Mouse (Mus musculus): Measurements from ENCODE around the gene Snapc3. TPM values are rescaled to one million over a fixed set of nuclear protein-coding genes. Genes with fewer than 3 reads are reported as not detected.

Snapc3 gene
- polyA plus RNA-seq, 1 experiment from 2014 or later = 14.7 TPM

- Histone ChIP-seq H3K27me3 (ENCODE audit: control insufficient read depth, insufficient read depth, low read length) (no peaks in the 10 kb centered on the region), H3K27ac (replicated peaks) (no peak overlapping the region), H3K9me3 (ENCODE audit: control insufficient read depth, low read length) (no peaks in the 10 kb centered on the region), H3K36me3 (ENCODE audit: control insufficient read depth, insufficient read depth, low read length) (no peaks in the 10 kb centered on the region), H3K4me3 (ENCODE audit: low read depth, low read length) (no peak overlapping the region), H3K9ac (ENCODE audit: low read length) (no peak overlapping the region), H3K4me1 (replicated peaks; ENCODE audit: control insufficient read depth, insufficient read depth) (no peaks in the 10 kb centered on the region), H3K4me2 (replicated peaks; ENCODE audit: low read depth) (no peak overlapping the region)
- no peak for TF ChIP-seq EP300 (optimal IDR thresholded peaks at IDR 0.05)
- TF ChIP-seq CTCF (IDR thresholded peaks at IDR 0.05; ENCODE audit: low read depth) = no peak
- no peak for DNase-seq (ENCODE audit: low spot score)
- no peak for ATAC-seq (ENCODE audit: low FRiP score, low TSS enrichment)
- WGBS = 85% methylated on average over 4 of the region's 4 CpGs
Observed at GRCm38 (mm10) chr4:83396346-83396745, 21.2 kb upstream of the Snapc3 start.

- Histone ChIP-seq H3K9me3 (ENCODE audit: control insufficient read depth, low read length) (no peaks in the 10 kb centered on the region), H3K4me3 (ENCODE audit: low read depth, low read length) (no peak overlapping the region), H3K36me3 (ENCODE audit: control insufficient read depth, insufficient read depth, low read length) (no peaks in the 10 kb centered on the region), H3K27ac (replicated peaks) (no peak overlapping the region), H3K4me1 (replicated peaks; ENCODE audit: control insufficient read depth, insufficient read depth) (no peaks in the 10 kb centered on the region), H3K9ac (ENCODE audit: low read length) (no peak overlapping the region), H3K27me3 (ENCODE audit: control insufficient read depth, insufficient read depth, low read length) (no peaks in the 10 kb centered on the region), H3K4me2 (replicated peaks; ENCODE audit: low read depth) (no peak overlapping the region)
- TF ChIP-seq CTCF (IDR thresholded peaks at IDR 0.05; ENCODE audit: low read depth) (no peak), EP300 (optimal IDR thresholded peaks at IDR 0.05) (no peak)
- no peak for DNase-seq (ENCODE audit: low spot score)
- WGBS = 74% methylated on average over 9 of the region's 9 CpGs
- no peak for ATAC-seq (ENCODE audit: low FRiP score, low TSS enrichment)
Observed at GRCm38 (mm10) chr4:83396996-83397770, 20.3 kb upstream of the Snapc3 start.

- WGBS = 70% methylated on average over 2 of the region's 2 CpGs
- ATAC-seq (ENCODE audit: low FRiP score, low TSS enrichment) (no peak), DNase-seq (ENCODE audit: low spot score) (no peak)
- H3K27ac ChIP-seq (replicated peaks) = no peak overlapping the region
- no peak overlapping the region for H3K4me3 ChIP-seq (ENCODE audit: low read depth, low read length)
- H3K9me3 ChIP-seq (ENCODE audit: control insufficient read depth, low read length) = peaks cover 6% of the 10 kb centered on the region; the same call in 1 of the 2 replicates
- H3K4me2 ChIP-seq (replicated peaks; ENCODE audit: low read depth) = no peak overlapping the region
- H3K27me3 ChIP-seq (ENCODE audit: control insufficient read depth, insufficient read depth, low read length) = no peaks in the 10 kb centered on the region
- TF ChIP-seq CTCF (IDR thresholded peaks at IDR 0.05; ENCODE audit: low read depth) (no peak), EP300 (optimal IDR thresholded peaks at IDR 0.05) (no peak)
- no peaks in the 10 kb centered on the region for H3K4me1 ChIP-seq (replicated peaks; ENCODE audit: control insufficient read depth, insufficient read depth)
- H3K9ac ChIP-seq (ENCODE audit: low read length) = no peak overlapping the region
- no peaks in the 10 kb centered on the region for H3K36me3 ChIP-seq (ENCODE audit: control insufficient read depth, insufficient read depth, low read length)
Observed at GRCm38 (mm10) chr4:83398527-83398926, 19.0 kb upstream of the Snapc3 start.

- H3K36me3 ChIP-seq (ENCODE audit: control insufficient read depth, insufficient read depth, low read length) = no peaks in the 10 kb centered on the region
- no peaks in the 10 kb centered on the region for H3K27me3 ChIP-seq (ENCODE audit: control insufficient read depth, insufficient read depth, low read length)
- no peaks in the 10 kb centered on the region for H3K4me1 ChIP-seq (replicated peaks; ENCODE audit: control insufficient read depth, insufficient read depth)
- H3K27ac ChIP-seq (replicated peaks) = no peak overlapping the region
- no peak for DNase-seq (ENCODE audit: low spot score)
- peaks cover 6% of the 10 kb centered on the region; the same call in 1 of the 2 replicates for H3K9me3 ChIP-seq (ENCODE audit: control insufficient read depth, low read length)
- H3K9ac ChIP-seq (ENCODE audit: low read length) = no peak overlapping the region
- TF ChIP-seq CTCF (IDR thresholded peaks at IDR 0.05; ENCODE audit: low read depth) (no peak), EP300 (optimal IDR thresholded peaks at IDR 0.05) (no peak)
- ATAC-seq (ENCODE audit: low FRiP score, low TSS enrichment) = no peak
- H3K4me3 ChIP-seq (ENCODE audit: low read depth, low read length) = no peak overlapping the region
- 85% methylated on average over 7 of the region's 7 CpGs for WGBS
- H3K4me2 ChIP-seq (replicated peaks; ENCODE audit: low read depth) = no peak overlapping the region
Observed at GRCm38 (mm10) chr4:83400691-83401595, 16.6 kb upstream of the Snapc3 start.

GRCm38 (mm10) chr4:83401712-83402111 is 15.8 kb upstream of the Snapc3 start:
- Histone ChIP-seq H3K4me2 (replicated peaks; ENCODE audit: low read depth) (no peak overlapping the region), H3K27me3 (ENCODE audit: control insufficient read depth, insufficient read depth, low read length) (no peaks in the 10 kb centered on the region), H3K4me1 (replicated peaks; ENCODE audit: control insufficient read depth, insufficient read depth) (no peaks in the 10 kb centered on the region), H3K27ac (replicated peaks) (no peak overlapping the region), H3K9me3 (ENCODE audit: control insufficient read depth, low read length) (peaks cover 6% of the 10 kb centered on the region; the same call in 1 of the 2 replicates), H3K4me3 (ENCODE audit: low read depth, low read length) (no peak overlapping the region), H3K36me3 (ENCODE audit: control insufficient read depth, insufficient read depth, low read length) (no peaks in the 10 kb centered on the region), H3K9ac (ENCODE audit: low read length) (no peak overlapping the region)
- ATAC-seq (ENCODE audit: low FRiP score, low TSS enrichment) = no peak
- DNase-seq (ENCODE audit: low spot score) = no peak
- TF ChIP-seq EP300 (optimal IDR thresholded peaks at IDR 0.05) = no peak
- TF ChIP-seq CTCF (IDR thresholded peaks at IDR 0.05; ENCODE audit: low read depth) = no peak

All from stomach, postnatal 0 days (tissue).